Mouse (Mus musculus) CD4-positive, CD25-positive, alpha-beta regulatory T cell, adult 2 months (primary cell): ENCODE results near the gene Tnnc1.

ENCODE experiments used
- DNase-seq: peaks from one replicate; pipeline ENCODE4 v3.0.0-alpha.2; 2012; ENCODE audit warnings: low read depth, low spot score

Gene Tnnc1

GRCm38 (mm10) chr14:31184195-31184594, 23.9 kb upstream of the Tnnc1 start:
- DNase-seq = no peak

GRCm38 (mm10) chr14:31186656-31187055, 21.5 kb upstream of the Tnnc1 start:
- no peak for DNase-seq

- no peak for DNase-seq
Measured at GRCm38 (mm10) chr14:31188771-31189181, 19.3 kb upstream of the Tnnc1 start.

GRCm38 (mm10) chr14:31189348-31189747, 18.8 kb upstream of the Tnnc1 start:
- no peak for DNase-seq

- DNase-seq = no peak
Measured at GRCm38 (mm10) chr14:31191936-31192335, 16.2 kb upstream of the Tnnc1 start.

GRCm38 (mm10) chr14:31193791-31194190, 14.3 kb upstream of the Tnnc1 start:
- no peak for DNase-seq

- DNase-seq = peak; percentile 48
Measured at GRCm38 (mm10) chr14:31194441-31194840, 13.7 kb upstream of the Tnnc1 start.

- DNase-seq = peak; percentile 58
Measured at GRCm38 (mm10) chr14:31194891-31195513, 13.1 kb upstream of the Tnnc1 start.

GRCm38 (mm10) chr14:31195521-31195920, 12.6 kb upstream of the Tnnc1 start:
- DNase-seq = no peak

- peak; percentile 82 for DNase-seq
Measured at GRCm38 (mm10) chr14:31195968-31196367, 12.1 kb upstream of the Tnnc1 start.

- DNase-seq = peak; percentile 74
Measured at GRCm38 (mm10) chr14:31197547-31198516, 10.3 kb upstream of the Tnnc1 start.

- no peak for DNase-seq
Measured at GRCm38 (mm10) chr14:31199599-31199998, 8.5 kb upstream of the Tnnc1 start.

- DNase-seq = no peak
Measured at GRCm38 (mm10) chr14:31200038-31200437, 8.1 kb upstream of the Tnnc1 start.

GRCm38 (mm10) chr14:31204844-31205243, 3.3 kb upstream of the Tnnc1 start:
- DNase-seq = no peak

- DNase-seq = no peak
Measured at GRCm38 (mm10) chr14:31205244-31205561, 2.9 kb upstream of the Tnnc1 start.

GRCm38 (mm10) chr14:31205562-31206467, 2.3 kb upstream of the Tnnc1 start:
- peak; percentile 40 for DNase-seq

- DNase-seq = peak; percentile 98
Measured at GRCm38 (mm10) chr14:31206472-31206981, 1.6 kb upstream of the Tnnc1 start.

- no peak for DNase-seq
Measured at GRCm38 (mm10) chr14:31207070-31207830, 862 bp upstream of the Tnnc1 start.

- DNase-seq = no peak
Measured at GRCm38 (mm10) chr14:31209133-31209557, 1.0 kb downstream of the Tnnc1 start.

GRCm38 (mm10) chr14:31211854-31212253, 3.7 kb downstream of the Tnnc1 start:
- no peak for DNase-seq

GRCm38 (mm10) chr14:31212499-31212898, 4.4 kb downstream of the Tnnc1 start:
- no peak for DNase-seq
